Mouse (Mus musculus): ENCODE data around the gene Tmcc3.

GRCm38 (mm10) chr10:94540241-94540640 lies 228.5 kb downstream of the Tmcc3 start:
- no peak for TF ChIP-seq NANOG (IDR thresholded peaks at IDR 0.05; ENCODE audit: borderline replicate concordance, low read length)
- TF ChIP-seq CTCF (conservative IDR thresholded peaks at IDR 0.05; ENCODE audit: low read length) = no peak
